Mouse (Mus musculus) lung, postnatal 4 days (tissue): ENCODE results near the gene Gm5565.
A peak's percentile ranks its signal among the peaks of the same experiment; 100 is the strongest.
"Not testable (repeated sequence)": the region's sequence is repeated elsewhere in the genome, so short reads cannot be mapped to it uniquely, and the experiment has no call there.

Source experiments
- DNase-seq, 2 experiments: peaks; one replicate each; pipeline ENCODE4 v3.0.0; 2021

The Gm5565 gene

DNA sequence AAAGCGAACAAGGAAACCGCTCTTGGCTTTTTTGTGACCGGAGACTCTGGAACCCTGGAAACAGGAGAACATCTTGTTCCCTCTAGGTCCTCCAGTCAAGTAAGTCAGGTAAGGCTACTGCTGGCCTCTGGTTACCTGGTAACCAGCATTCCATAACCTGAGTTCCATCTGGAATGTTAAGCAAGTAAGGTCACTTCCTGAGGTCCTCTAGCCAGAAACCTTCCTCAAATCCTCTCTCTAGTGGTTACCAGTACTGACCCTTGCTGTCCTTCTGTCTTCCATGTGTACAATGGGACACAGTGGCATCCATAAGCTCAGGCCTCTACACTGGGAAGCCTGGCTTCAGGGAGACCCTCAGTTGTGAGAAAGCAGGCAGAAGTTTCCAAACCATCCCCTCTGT lies at the start of gene Gm5565:
Gm5565 (minus strand) TSS at position 101 of the 400 bp plus-strand sequence.
- peak in 1 of 2 experiments; percentile 1 for DNase-seq

DNA sequence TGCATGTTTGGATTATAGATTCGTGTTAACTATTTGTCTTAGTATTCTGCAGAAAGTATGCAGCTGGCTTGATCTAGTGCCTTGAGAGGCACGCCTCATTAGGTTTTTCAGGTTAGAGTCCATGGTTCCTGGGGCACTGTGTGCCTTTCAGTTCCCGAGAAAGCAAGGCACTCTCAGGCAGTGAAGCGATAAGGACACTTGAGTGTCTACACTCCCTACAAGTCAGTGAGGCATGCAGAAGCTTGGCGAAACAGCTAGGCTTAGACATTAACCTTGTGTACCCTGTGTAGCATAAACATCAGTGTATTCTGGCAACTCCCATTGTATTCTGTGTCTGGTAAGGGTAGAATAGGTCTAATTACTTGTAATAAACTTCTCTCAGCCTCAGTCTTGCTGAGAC lies 45.2 kb upstream of the Gm5565 start:
- no peak for DNase-seq

DNA sequence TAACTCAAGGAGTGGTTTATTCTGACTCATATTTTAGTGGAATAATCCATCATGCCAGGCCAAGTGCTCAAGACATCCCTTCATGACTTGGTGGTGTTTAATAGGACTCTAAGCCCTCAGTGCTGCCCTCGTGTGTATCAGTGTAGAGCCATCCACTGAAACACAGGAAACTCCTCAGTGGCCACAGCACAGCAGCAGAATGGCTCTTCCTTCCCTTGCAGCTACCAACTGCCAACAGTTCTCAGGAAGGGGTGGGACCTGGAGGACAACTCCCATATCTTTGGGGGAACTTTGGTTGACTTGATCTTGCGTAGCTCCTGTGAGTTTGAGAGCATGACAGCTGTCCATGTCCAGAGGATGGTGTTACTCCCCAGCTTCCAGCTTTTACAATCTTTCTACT lies 43.6 kb upstream of the Gm5565 start:
- DNase-seq, result no peak

DNA sequence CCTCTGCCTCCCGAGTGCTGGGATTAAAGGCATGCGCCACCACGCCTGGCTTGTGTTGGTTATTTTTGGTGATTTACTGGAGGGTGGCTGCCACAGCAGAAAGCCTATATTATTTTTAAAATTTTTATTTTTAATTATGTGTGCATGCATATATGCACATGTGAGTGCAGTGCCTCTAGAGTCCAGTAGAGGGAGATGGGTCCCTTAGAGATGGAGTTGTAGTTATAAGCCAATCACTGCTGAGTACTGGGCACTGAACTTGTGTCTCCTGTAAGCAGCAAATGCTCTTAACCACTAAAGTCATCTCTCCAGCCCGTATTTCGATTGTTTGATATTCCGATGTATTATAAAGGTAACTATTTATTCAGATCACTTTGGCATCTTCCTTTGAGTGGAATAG lies 40.2 kb upstream of the Gm5565 start:
- no peak for DNase-seq

DNA sequence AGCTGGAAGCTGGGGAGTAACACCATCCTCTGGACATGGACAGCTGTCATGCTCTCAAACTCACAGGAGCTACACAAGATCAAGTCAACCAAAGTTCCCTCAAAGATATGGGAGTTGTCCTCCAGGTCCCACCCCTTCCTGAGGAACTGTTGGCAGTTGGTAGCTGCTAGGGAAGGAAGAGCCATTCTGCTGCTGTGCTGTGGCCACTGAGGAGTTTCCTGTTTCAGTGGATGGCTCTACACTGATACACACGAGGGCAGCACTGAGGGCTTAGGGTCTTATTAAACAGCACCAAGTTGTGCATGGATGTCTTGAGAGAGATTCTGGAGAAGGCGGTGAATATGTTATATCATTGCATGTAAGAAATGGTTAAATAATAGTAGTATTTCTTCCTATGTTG lies 39.2 kb upstream of the Gm5565 start:
- DNase-seq, result no peak

DNA sequence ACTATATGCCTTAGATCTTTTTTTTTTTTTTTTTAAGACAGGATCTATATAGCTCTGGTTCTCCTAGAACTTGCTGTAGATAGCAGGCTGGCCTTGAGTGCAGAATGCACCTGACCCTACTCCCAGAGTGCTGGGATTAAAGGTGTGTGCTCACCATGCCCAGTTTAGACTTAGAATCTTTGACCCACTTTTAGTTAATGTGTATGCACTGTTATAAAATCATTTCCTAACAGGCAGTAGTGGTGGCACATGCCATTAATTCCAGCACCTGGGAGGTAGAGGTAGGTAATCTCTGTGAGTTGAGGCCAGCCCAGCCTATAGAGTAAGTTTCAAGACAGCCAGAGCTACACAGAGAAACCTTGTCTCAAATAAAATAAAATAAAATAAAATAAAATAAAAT lies 38.7 kb upstream of the Gm5565 start:
- DNase-seq, result no peak

DNA sequence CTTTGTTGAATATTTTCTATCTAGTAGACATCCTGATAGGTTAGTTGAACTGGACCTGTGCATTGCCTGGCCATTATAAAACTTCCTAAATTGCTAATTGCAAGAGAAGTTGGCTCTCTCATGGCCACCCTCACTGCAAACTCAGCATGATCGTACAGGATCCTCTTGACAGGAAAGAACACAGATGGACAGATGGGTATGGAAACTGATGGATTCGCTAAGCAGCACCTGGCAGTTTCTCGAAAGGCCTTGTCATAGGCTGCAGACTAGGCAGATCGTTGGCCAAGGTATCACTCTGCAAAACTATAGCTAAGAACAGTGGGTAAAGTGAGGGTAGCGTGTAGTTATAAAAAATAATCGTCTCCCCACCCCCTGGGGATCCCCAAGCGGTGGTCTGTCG lies 33.0 kb upstream of the Gm5565 start:
- no peak for DNase-seq

DNA sequence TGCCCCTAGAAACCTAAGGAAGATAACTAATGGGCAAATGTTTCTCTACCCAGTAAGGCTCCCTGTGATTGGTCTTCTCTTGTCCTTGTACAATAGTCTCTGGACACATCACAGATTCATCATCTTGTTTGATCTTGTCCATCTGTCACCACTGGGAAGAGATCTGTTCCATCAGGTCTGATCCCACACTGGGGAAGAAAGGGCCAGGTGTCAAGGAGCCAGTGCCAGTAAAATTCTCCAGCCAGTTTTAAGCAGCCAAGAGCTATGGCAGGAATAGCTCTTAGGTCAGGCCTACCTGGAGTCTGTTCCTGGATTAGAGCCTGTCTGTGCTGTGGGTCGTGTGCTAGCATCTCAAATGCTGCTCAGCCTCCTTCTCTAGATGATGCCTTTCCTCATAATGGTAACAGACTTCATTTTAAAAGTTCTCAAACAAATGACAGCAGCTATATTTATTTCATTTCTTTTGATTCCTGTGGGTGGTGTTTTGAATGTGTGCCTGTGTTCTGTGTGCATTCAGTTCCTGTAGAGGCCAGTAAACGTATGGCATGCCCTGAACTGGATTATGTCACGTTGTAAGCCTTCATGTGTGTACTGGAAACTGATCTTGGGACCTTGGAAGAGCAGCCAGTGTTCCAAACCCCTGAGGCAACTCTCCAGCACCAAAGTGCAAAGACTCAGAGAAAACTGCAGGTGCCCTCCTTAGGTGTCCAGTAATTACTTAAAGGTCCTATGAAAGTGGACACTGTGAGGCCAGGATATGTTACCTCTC lies 30.3 kb upstream of the Gm5565 start:
- no peak for DNase-seq

DNA sequence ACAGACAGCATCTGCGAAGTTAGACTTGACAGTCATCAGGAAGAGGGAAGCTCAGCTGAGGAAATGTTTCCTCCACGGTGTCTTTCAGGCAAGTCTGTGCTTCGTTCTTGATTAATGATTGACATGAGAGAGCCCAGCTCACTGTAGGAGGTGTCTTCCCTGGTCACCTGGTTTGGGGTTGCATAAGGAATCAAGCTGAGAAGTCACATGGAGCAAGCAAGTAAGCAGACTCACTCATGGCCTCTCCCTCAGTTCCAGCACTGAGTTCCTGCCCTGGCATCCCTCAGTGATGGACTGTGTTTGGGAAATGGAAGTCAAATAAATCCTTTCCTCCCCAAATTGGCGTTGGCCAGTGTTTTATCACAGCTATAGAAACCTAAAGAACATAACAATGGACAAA lies 29.8 kb upstream of the Gm5565 start:
- DNase-seq, result no peak

DNA sequence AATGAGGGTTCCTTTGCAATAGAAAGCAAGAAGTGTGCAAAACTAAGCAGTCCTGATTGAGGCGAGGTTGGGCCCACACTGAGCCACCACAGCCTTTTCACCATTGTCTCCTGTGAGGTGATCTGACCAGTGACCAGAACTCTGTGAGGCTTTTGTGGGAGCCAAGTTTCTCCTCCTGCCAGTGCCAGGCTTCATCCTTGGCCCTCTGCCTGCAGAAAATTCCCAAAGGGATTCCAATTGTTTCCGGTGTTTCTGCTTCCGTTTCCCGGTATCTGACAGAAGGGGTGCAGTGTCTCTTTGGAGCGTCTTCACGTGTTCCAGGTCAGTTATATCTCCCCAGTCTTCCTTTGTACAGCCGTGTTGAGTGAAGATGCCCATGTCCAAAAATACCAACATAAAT lies 28.4 kb upstream of the Gm5565 start:
- no peak for DNase-seq

DNA sequence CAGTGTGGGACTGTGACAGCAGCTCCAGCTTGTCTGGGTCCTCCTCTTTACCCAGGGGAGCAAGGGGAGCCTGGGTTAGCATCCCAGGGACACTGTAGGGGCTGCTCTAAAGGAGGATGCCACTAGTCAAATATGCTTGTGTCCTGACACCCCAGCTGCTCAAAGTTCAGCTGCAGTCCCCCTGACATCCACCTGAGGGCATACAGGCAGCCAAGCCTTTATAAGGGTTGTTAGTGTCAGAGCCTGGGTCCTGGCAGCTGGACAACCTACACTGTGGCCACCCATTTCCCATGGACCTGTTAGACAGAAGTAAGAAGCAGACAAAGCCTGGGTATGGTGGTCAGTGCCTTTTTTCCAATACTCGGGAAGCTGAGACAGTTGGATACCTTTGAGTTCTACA lies 27.8 kb upstream of the Gm5565 start:
- no peak for DNase-seq

DNA sequence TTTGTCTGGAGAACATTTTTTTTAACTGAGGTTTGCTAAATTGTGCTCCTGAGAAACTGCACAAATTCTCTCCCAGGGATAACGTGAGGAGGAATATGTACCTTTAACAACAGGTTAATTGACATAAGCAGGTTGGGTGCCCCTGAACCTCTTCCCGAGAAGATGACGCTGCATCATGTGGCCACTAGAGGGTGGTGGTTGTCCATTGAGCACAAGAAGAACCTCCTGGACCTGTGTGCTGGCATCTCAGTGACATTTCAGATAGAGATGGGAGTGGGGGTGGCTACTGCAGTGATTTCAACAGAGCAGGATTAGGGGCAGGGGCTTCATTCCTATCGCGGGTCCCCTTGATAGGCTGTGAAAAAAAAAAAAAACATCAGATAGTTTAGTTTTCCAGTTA lies 27.1 kb upstream of the Gm5565 start:
- peak; percentile 46 to 65 for DNase-seq

DNA sequence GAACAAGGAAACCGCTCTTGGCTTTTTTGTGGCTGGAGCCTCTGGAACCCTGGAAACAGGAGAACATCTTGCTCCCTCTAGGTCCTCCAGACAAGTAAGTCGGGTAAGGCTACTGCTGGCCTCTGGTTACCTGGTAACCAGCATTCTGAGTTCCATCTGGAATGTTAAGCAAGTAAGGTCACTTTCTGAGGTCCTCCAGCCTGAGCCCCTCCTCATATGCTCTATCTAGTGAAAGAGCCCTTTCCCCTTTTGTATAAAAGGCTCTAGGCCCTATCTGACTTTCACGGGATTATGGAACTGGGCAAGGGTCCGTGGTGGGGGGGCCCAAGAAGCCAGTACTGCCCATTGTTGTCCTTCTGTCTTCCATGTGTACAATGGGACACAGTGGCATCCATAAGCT lies 24.9 kb upstream of the Gm5565 start, which contains the start of gene 1700001J03Rik:
1700001J03Rik (minus strand) TSS at position 101 of the 400 bp plus-strand sequence.
- not testable (repeated sequence) for DNase-seq

DNA sequence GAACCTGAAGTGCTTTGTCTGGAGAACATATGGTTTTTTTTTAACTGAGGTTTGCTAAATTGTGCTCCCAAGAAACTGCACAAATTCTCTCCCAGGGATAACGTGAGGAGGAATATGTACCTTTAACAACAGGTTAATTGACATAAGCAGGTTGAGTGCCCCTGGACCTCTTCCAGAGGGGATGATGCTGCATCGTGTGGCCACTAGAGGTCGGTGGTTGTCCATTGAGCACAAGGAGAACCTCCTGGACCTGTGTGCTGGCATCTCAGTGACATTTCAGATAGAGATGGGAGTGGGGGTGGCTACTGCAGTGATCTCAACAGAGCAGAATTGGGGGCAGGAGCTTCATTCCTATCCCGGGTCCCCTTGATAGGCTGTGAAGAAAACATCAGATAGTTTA lies 12.4 kb upstream of the Gm5565 start:
- DNase-seq, result peak in 1 of 2 experiments; percentile 6

DNA sequence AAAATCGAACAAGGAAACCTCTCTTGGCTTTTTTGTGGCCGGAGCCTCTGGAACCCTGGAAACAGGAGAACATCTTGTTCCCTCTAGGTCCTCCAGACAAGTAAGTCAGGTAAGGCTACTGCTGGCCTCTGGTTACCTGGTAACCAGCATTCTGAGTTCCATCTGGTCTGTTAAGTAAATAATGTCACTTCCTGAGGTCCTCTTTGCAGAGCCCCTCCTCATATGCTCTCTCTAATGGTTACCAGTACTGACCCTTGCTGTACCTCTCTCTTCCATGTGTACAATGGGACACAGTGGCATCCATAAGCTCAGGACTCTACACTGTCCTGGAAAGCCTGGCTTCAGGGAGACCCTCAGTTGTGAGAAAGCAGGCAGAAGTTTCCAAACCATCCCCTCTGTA lies 10.3 kb upstream of the Gm5565 start, which contains the start of gene Gm6309:
Gm6309 (minus strand) TSS at position 101 of the 400 bp plus-strand sequence.
- not testable (repeated sequence) for DNase-seq

DNA sequence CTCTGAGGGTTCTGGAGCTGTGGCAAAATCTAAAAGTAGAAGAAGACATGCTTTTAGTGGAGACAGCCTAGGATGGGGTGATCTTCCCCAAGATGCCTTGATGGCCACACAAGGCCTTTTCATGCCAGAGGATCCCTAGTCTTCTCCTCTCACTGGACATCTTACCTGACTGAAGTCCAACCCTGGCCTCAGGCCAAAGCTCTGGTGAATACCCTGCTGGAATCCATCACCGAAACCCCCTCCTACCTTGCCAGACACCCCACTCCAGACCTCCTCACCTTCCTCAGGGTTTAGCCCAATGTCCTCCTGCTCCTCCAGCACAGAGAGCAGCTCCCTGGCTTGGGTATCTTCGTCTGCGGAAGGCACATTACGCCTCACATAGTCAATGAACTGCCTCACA lies 2.0 kb downstream of the Gm5565 start:
- not testable (repeated sequence) for DNase-seq

DNA sequence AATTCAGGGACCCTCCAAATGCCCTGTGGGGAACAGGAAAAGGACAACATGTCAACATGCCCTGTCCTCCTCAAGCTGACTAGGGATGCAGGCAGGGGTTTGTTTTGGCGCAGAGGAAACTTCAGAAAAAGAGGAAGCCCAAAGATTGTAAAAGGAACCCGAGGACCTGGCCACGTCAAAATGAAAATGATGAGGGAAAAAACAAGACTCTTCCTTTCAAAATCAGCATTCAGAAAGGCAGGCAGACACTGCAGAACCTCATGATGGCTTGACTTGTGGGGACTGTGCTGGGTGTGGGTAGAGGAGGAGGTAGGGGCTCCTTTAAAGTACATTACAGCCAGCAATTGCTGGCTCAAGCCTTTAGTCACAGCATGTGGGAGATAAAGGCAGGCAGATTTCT lies 9.9 kb downstream of the Gm5565 start:
- no peak for DNase-seq

DNA sequence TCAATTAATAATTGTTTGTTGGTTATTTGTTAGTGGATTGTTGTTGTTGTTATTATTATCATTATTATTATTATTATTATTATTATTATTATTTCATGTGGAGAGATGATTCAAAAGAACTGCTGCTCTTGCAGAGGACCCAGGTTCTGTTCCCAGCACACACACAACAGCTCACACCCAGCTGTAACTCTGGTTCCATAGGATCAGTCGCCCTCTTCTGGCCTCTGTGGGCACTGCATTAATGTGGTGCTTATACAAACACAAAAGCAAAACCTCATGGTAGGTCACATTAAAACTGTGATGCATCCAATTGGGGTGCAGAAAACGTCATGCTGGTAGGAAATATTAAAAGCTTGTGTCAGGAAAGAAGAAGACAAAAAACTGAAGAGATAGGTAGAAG lies 12.4 kb downstream of the Gm5565 start:
- no peak for DNase-seq
